Mouse (Mus musculus) heart, embryonic 15.5 days (tissue): Measurements from ENCODE around the gene Gm47996. TPM values are rescaled to one million over a fixed set of nuclear protein-coding genes. Genes with fewer than 3 reads are reported as not detected.
"Not testable (repeated sequence)": the region's sequence is repeated elsewhere in the genome, so short reads cannot be mapped to it uniquely, and the experiment has no call there.

Experiments
- ATAC-seq: fragments of 200-750 bp; cut with Nextera tagmentation; replicated peaks from 2 replicates; pipeline ENCODE4 v1.8.0; 2017; ENCODE audit warnings: low read depth, moderate TSS enrichment; ENCODE audit not compliant: insufficient number of reproducible peaks, insufficient read depth, low FRiP score
- H3K27ac ChIP-seq: fragments of 300-500 bp; sonication (generic); 2 replicates; pipeline ENCODE4 v1.5.1; 2015; ENCODE audit warnings: mild to moderate bottlenecking, inconsistent platforms
- H3K27me3 ChIP-seq: fragments of 300-500 bp; sonication (generic); 2 replicates; pipeline ENCODE4 v1.6.1; 2015; ENCODE audit warnings: inconsistent platforms
- H3K36me3 ChIP-seq: fragments of 300-500 bp; sonication (generic); 2 replicates; pipeline ENCODE4 v1.6.1; 2015; ENCODE audit warnings: mild to moderate bottlenecking, inconsistent platforms
- H3K4me1 ChIP-seq: fragments of 300-500 bp; sonication (generic); replicated peaks from 2 replicates; pipeline ENCODE4 v1.6.1; 2015; ENCODE audit warnings: inconsistent platforms
- H3K4me2 ChIP-seq: fragments of 300-500 bp; sonication (generic); 2 replicates; pipeline ENCODE4 v1.6.1; 2015; ENCODE audit warnings: inconsistent platforms, mild to moderate bottlenecking, moderate library complexity
- H3K4me3 ChIP-seq: fragments of 300-500 bp; sonication (generic); 2 replicates; pipeline ENCODE4 v1.5.1; 2015; ENCODE audit warnings: mild to moderate bottlenecking, inconsistent platforms
- H3K9ac ChIP-seq: fragments of 300-500 bp; sonication (generic); 2 replicates; pipeline ENCODE4 v1.6.1; 2015; ENCODE audit warnings: mild to moderate bottlenecking, inconsistent platforms
- H3K9me3 ChIP-seq: fragments of 300-500 bp; sonication (generic); replicated peaks from 2 replicates; pipeline ENCODE4 v1.6.1; 2016; ENCODE audit warnings: inconsistent platforms
- WGBS: fragments of 180-500 bp; shearing (Covaris S2); methylation state at CpG from one replicate; pipeline ENCODE4 v1.1.7; 2015; ENCODE audit warnings: mixed read lengths; 5-methylcytosine and 5-hydroxymethylcytosine counted together
- polyA plus RNA-seq: library from polyadenylated mRNA; unstranded; fragments of >200 nt; fragmentation: Nextera tagmentation; extraction: Ambion mirVana; gene quantifications from 2 replicates; pipeline ENCODE4 v1.2.1, GENCODE M21; 2015

Gm47996 gene
- not detected in 2 replicates for polyA plus RNA-seq

DNA sequence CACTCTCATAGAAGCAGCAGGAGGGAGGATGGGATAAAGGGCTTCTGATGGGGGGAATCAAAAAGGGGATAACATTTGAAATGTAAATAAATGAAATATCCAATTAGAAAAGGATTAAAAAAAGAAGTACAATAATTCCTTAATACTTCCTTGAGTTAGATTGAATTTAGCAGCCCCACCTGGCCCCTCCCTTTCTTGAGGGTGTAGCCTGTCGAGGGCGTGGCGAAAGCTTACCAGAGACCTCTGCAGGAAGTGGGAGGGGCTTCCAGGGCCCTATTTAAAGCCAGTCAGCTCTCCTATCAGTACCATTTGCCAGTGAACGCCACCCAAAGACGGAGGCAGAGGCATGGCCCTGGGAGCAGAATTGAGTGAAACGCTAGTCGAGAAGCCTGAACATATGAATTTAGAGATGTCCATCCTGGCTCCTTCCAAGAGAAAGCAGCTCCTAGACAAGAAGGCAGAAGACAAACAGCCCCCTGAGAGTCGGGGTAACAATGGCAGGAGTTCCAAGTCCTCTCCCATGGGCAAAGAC, at the start of gene Gm47996:
TSS of gene Gm47996 (plus strand) at position 308 of the 532 bp plus-strand sequence.
- H3K4me1 ChIP-seq, H3K9ac ChIP-seq, H3K9me3 ChIP-seq, H3K36me3 ChIP-seq, H3K4me3 ChIP-seq, H3K27me3 ChIP-seq, H3K27ac ChIP-seq, H3K4me2 ChIP-seq, ATAC-seq: not testable (repeated sequence)
- 80% methylated on average over 4 of the region's 8 CpGs for WGBS

DNA sequence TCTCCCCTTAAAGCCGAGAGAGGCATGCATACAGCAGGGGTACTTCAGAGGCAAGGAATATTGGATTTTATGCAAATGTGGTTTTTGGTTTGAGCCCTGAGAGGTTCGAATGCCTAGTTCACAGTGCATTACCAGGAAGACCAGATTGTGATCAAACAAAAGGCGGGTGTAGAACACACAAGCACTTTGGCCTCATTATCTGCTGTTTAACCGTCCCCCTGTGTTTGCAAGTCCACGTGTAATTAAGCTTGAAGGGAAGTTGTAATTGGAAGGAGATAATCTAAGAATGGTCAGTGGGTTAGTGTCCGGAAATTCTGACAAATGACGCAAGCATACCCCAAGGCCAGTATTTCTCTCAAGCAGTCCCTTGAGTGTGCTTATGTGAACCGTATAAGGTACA, 43.9 kb upstream of the Gm47996 start:
- Histone ChIP-seq H3K36me3 (no peaks in the 10 kb centered on the region), H3K4me2 (no peak overlapping the region), H3K9ac (no peak overlapping the region), H3K9me3 (no peaks in the 10 kb centered on the region), H3K4me1 (peaks cover 3% of the 10 kb centered on the region; the same call in 1 of the 2 replicates), H3K4me3 (no peak overlapping the region), H3K27me3 (no peaks in the 10 kb centered on the region), H3K27ac (no peak overlapping the region)
- WGBS, result 46% methylated on average over 8 of the region's 8 CpGs
- ATAC-seq, result no peak

DNA sequence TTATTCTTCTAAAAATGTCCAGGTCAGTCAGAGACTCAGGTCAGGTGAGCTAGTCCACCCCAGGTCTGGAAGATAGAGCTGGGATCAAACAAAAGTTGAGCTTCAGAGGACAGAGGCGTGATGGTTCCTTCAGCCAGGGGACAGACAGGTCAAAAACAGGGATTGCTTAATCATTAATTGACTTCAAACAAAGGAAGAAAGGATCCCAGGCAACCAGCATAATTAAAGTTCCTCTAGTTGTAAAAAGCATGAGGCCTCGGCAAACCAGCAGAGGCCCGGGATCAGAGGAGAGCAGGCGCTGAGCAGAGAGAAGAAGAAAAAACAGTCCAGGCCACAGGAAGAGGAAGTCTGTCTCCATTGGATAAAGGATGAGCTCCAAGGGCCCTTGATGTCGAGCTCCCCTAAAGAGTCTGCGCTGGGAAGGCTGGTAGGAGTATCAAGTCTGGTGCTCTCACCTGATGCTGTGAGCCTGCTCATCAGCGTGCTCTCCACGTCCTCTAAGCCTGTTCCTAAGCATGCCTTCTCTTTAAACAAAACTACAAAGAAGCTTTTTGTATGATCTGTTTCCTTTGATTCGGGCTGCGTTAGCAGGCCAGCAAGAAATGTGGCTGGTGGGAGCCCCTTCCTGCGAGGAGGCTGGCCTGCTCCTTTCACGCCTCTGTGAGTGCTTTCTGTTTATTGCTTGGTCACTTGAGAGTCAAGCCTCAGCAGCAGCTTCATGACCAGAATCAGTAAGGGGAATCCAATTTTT, 42.5 kb upstream of the Gm47996 start:
- Histone ChIP-seq H3K4me3 (no peak overlapping the region), H3K9ac (no peak overlapping the region), H3K27me3 (no peaks in the 10 kb centered on the region), H3K4me2 (no peak overlapping the region), H3K4me1 (peaks cover 3% of the 10 kb centered on the region; the same call in 1 of the 2 replicates), H3K9me3 (no peaks in the 10 kb centered on the region), H3K27ac (no peak overlapping the region), H3K36me3 (no peaks in the 10 kb centered on the region)
- WGBS, result 58% methylated on average over 12 of the region's 12 CpGs
- no peak for ATAC-seq

DNA sequence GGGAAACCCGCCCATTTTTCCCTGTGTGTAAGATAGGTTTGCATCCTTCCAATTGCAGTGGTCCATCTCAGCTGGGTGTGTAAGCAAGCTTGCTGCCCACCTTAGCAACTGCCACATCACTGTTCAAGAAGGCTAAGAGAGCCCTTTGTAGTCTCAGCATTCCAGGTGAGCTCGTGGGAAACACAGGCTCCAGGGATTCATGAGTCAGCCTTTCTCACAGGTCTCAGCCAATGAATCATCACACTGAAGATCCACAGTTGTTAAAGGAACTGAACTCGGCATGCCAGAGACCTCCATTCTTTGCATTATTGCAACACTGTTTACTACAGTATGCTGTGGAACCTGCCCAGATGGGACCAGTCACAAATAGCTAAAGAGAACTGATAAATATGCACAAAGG, 41.3 kb upstream of the Gm47996 start:
- Histone ChIP-seq H3K9me3 (no peaks in the 10 kb centered on the region), H3K4me3 (no peak overlapping the region), H3K9ac (no peak overlapping the region), H3K4me1 (peaks cover 3% of the 10 kb centered on the region; the same call in 1 of the 2 replicates), H3K36me3 (no peaks in the 10 kb centered on the region), H3K27ac (no peak overlapping the region), H3K27me3 (no peaks in the 10 kb centered on the region), H3K4me2 (no peak overlapping the region)
- WGBS, result 67% methylated on average over 3 of the region's 3 CpGs
- no peak for ATAC-seq

DNA sequence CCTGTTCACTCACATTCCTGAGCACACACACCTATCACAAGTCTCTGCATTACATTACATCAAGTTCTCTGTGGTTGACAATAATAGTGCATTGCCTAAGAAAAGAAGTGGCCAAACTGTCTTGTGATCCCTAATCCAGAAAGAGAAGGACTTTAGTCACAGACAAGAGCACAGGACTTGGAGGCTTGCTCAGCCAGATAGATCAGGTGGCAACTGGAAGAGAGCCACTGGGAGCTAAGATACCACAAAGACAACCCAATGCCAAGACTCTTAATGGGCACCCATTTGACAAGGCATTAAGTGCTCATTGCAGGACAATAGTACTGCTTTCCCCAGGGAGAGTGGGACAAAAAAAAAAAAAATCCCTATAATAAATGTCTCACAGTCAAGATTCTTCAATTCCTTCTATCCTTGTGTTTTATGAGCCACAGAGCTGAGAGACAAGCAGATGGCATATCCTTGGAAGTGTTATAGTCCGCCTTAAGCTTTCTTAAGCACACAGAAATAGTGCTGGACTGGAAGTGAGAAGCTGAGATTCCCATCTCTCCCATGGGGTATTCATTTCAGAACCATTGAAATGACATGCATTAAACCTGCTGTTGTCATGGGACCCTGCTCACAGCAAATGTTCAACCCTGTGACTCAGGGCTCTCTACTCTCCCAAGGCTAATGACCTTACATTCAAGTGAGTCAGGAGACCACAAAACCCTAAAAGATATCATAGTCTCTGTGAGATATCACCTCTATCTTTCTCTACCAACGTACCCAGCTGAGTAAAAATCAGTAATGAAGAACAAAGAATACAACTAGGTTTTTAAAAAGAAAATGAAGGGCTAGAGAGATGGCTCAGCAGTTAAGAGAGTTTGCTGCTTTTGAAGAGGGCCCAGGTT, 38.1 kb upstream of the Gm47996 start:
- Histone ChIP-seq H3K9me3 (no peaks in the 10 kb centered on the region), H3K27ac (no peak overlapping the region), H3K4me3 (no peak overlapping the region), H3K4me2 (no peak overlapping the region), H3K36me3 (no peaks in the 10 kb centered on the region), H3K9ac (no peak overlapping the region), H3K4me1 (no peaks in the 10 kb centered on the region), H3K27me3 (no peaks in the 10 kb centered on the region)
- no peak for ATAC-seq
- 69% methylated on average over 2 of the region's 2 CpGs for WGBS

DNA sequence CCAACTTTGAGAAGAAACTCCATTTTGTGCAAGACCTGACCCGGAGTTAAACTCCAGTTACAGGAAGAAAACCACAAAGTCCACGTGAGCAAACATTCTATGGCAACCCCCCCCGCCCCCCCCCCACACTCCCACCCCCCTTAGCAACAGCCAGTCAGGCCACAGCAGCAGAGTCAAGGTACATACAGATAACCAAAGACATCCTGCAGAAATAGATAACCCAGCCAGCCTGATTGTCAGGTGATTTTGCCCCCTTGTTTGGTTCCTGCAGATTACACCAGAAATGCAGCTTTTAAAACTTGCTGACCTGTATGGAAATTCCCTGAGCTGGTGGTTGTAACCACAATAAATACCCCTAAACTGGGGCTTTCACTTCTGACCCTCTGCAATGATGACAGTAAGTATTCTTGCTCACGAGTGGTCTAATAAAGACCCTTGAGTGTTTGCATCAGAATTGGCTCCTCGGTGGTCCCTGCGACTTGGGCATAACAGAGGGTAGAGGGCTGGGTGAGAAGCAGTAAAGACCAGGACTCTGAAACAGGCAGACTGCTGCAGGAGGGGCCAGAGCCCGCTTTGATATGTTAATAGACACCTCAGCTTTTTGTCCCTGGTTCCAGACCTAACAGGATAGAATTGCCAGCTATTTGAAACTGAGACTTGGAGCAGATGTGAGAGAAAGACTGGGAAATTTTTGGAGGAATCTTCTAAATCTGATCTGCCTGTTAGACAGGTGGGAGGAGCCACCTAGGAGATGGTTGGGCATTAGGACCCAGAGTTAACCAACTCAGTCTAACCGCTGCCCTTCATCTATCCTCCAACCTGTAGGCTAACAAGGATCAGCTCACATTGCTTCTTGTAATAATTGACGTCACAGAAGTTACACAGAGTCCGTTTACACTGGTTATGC, 32.6 kb upstream of the Gm47996 start:
- 19% methylated on average over 10 of the region's 10 CpGs for WGBS
- no peak overlapping the region for H3K9ac ChIP-seq
- peak overlapping the region; percentile 47 for H3K4me2 ChIP-seq
- H3K4me1 ChIP-seq, result peaks cover 2% of the 10 kb centered on the region; the same call in 1 of the 2 replicates
- H3K9me3 ChIP-seq, result no peaks in the 10 kb centered on the region
- H3K27ac ChIP-seq, result peak overlapping the region; percentile 3; the same call in 1 of the 2 replicates
- no peaks in the 10 kb centered on the region for H3K36me3 ChIP-seq
- H3K27me3 ChIP-seq, result no peaks in the 10 kb centered on the region
- peak; percentile 53; the same call in 1 of the 2 replicates for ATAC-seq
- H3K4me3 ChIP-seq, result peak overlapping the region; percentile 16

DNA sequence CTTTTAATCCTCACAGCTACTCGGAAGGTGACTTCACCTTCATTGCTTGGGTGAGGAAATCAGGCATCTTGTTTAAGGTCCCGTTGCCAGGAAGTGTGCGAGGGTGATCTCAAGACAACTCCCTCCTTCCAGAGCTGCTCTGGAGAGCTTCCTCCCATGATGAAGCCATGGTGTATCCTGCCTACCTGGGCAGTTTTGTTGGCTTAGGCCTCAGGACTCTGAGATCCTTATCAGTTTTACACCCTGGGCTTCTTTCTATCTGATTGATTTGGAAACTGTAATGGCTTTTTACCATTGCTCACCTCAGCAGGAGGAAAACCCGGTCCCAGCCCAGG, 32.0 kb upstream of the Gm47996 start:
- Histone ChIP-seq H3K4me3 (peak overlapping the region; percentile 16), H3K9ac (no peak overlapping the region), H3K27ac (no peak overlapping the region), H3K27me3 (no peaks in the 10 kb centered on the region), H3K9me3 (no peaks in the 10 kb centered on the region), H3K4me1 (peaks cover 2% of the 10 kb centered on the region; the same call in 1 of the 2 replicates), H3K4me2 (peak overlapping the region; percentile 47), H3K36me3 (no peaks in the 10 kb centered on the region)
- WGBS, result 26% methylated on average over 4 of the region's 4 CpGs
- ATAC-seq, result peak; percentile 39

DNA sequence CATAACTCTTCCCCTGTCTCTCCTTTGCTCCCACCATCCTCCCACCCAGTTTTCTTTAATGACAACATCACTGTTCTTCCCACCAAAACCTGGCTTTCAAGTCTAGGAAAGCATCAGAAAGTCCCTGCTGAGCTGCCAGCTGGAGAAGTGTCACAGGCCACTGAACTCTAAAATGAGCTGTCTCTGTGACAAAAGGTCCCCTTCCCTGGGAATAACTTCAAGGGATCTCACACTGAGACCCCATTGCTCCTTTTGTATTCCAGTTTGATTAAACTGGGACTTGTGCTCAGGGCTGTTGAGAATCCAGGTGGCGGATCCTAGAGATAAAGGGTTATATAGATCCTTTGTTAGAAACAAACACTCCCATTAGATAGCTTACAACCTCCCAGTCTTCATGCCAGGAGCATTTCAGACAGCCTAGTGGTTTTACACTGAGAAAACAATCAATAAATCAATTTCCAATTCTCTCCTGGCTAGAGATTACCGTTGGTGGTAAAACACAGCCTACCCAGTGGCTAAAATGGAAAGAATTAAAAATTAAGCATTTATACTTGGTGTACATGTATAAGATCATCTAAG, 31.3 kb upstream of the Gm47996 start:
- no peak for ATAC-seq
- no peak overlapping the region for H3K4me2 ChIP-seq
- no peaks in the 10 kb centered on the region for H3K27me3 ChIP-seq
- peaks cover 2% of the 10 kb centered on the region; the same call in 1 of the 2 replicates for H3K4me1 ChIP-seq
- H3K9ac ChIP-seq, result no peak overlapping the region
- no peaks in the 10 kb centered on the region for H3K9me3 ChIP-seq
- H3K27ac ChIP-seq, result no peak overlapping the region
- WGBS, result 72% methylated on average over 2 of the region's 2 CpGs
- no peak overlapping the region for H3K4me3 ChIP-seq
- no peaks in the 10 kb centered on the region for H3K36me3 ChIP-seq

DNA sequence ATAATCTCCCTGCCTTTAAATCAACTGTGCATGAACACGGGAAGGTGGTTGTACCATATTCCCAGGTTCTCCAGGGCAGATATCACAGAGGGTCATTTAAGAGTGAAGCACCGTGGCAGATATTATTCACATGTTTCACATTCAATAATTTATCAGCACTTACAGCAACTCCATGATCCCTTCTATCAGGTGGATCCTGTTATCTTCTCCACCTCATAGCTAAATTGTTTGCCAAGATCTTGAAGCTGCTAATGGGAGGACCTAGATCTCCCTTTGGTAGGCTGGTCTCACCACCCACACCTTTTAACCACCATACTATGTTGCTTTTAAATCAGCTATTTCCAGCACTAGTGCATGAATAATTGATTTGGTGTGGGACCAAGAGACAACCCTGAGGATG, 29.8 kb upstream of the Gm47996 start:
- no peak overlapping the region for H3K27ac ChIP-seq
- ATAC-seq, result no peak
- peaks cover 2% of the 10 kb centered on the region; the same call in 1 of the 2 replicates for H3K4me1 ChIP-seq
- no peaks in the 10 kb centered on the region for H3K27me3 ChIP-seq
- no peak overlapping the region for H3K9ac ChIP-seq
- H3K4me3 ChIP-seq, result no peak overlapping the region
- H3K4me2 ChIP-seq, result no peak overlapping the region
- H3K36me3 ChIP-seq, result no peaks in the 10 kb centered on the region
- H3K9me3 ChIP-seq, result no peaks in the 10 kb centered on the region
- WGBS, result 83% methylated on average over 2 of the region's 2 CpGs

DNA sequence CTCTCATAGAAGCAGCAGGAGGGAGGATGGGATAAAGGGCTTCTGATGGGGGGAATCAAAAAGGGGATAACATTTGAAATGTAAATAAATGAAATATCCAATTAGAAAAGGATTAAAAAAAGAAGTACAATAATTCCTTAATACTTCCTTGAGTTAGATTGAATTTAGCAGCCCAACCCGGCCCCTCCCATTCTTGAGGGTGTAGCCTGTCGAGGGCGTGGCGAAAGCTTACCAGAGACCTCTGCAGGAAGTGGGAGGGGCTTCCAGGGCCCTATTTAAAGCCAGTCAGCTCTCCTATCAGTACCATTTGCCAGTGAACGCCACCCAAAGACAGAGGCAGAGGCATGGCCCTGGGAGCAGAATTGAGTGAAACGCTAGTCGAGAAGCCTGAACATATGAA, 27.7 kb upstream of the Gm47996 start, which contains the start of gene Gm47985:
TSS of gene Gm47985 (plus strand) at position 272 of the 400 bp plus-strand sequence.
- H3K4me2 ChIP-seq, H3K27me3 ChIP-seq, H3K36me3 ChIP-seq, ATAC-seq, H3K9me3 ChIP-seq, H3K9ac ChIP-seq, H3K4me3 ChIP-seq, H3K4me1 ChIP-seq, H3K27ac ChIP-seq: not testable (repeated sequence)
- WGBS, result no CpG with 5 or more reads among the region's 7 CpGs
